Mouse (Mus musculus) liver, adult 2 months (tissue): ENCODE results near the gene Auts2. TPM values are rescaled to one million over a fixed set of nuclear protein-coding genes. Genes with fewer than 3 reads are reported as not detected.

ENCODE experiments used
- DNase-seq: peaks from one replicate; pipeline ENCODE4 v3.0.0-alpha.2; 2011; ENCODE audit warnings: low read depth, low spot score; ENCODE audit errors: extremely low read depth
- H3K27ac ChIP-seq: fragments of 200-500 bp; replicated peaks from 2 replicates; pipeline ENCODE4 v1.5.1; 2012; ENCODE audit warnings: low read depth, mild to moderate bottlenecking, control low read depth, inconsistent platforms, low read length; ENCODE audit not compliant: insufficient read depth
- H3K27me3 ChIP-seq: fragments of 200-500 bp; 2 replicates; pipeline ENCODE4 v1.6.1; 2012; ENCODE audit warnings: mild to moderate bottlenecking, moderate library complexity, low read length, inconsistent platforms; ENCODE audit not compliant: control insufficient read depth, insufficient read depth
- H3K36me3 ChIP-seq: fragments of 200-500 bp; 2 replicates; pipeline ENCODE4 v1.6.1; 2012; ENCODE audit warnings: low read length, inconsistent platforms; ENCODE audit not compliant: control insufficient read depth, insufficient read depth
- H3K4me1 ChIP-seq: fragments of 200-500 bp; 2 replicates; pipeline ENCODE4 v1.6.1; 2011; ENCODE audit warnings: low read length; ENCODE audit not compliant: control insufficient read depth, insufficient read depth
- H3K4me3 ChIP-seq: fragments of 200-500 bp; 2 replicates; pipeline ENCODE4 v1.5.1; 2011; ENCODE audit warnings: low read depth, mild to moderate bottlenecking, control low read depth, low read length, moderate library complexity; ENCODE audit not compliant: insufficient read depth
- H3K79me2 ChIP-seq: fragments of 200-500 bp; 2 replicates; pipeline ENCODE4 v1.6.1; 2012; ENCODE audit warnings: inconsistent platforms, mild to moderate bottlenecking, low read length, moderate library complexity; ENCODE audit not compliant: control insufficient read depth, insufficient read depth
- H3K9ac ChIP-seq: fragments of 200-500 bp; 2 replicates; pipeline ENCODE4 v1.6.1; 2012; ENCODE audit warnings: low read depth, mild to moderate bottlenecking, control low read depth, inconsistent platforms, low read length
- CTCF ChIP-seq: fragments of 200-500 bp; IDR thresholded peaks from 2 replicates; pipeline ENCODE4 v1.5.1; 2011; ENCODE audit warnings: low read depth, low read length, control low read depth
- POLR2A ChIP-seq: fragments of 200-500 bp; IDR thresholded peaks from 2 replicates; pipeline ENCODE4 v1.6.1; 2011; ENCODE audit warnings: low read length, control low read depth; ENCODE audit not compliant: insufficient read depth; ENCODE audit errors: extremely low read depth
- WGBS: fragments of 180-500 bp; shearing (Covaris S2); methylation state at CpG from one replicate; pipeline ENCODE4 v1.1.7; 2018; 5-methylcytosine and 5-hydroxymethylcytosine counted together
- polyA plus RNA-seq: library from polyadenylated mRNA; depleted of rRNA; stranded (reverse); fragments of >200 nt; gene quantifications from 2 replicates; pipeline ENCODE4 v1.2.3, GENCODE M21; 2012
- total RNA-seq: library from RNA; depleted of rRNA; stranded (reverse); fragments of >200 nt; gene quantifications from 2 replicates; pipeline ENCODE4 v1.2.3, GENCODE M21; 2014

Gene Auts2
- total and polyA plus RNA-seq, 2 experiments, result 0.37 to 0.51 TPM

DNA sequence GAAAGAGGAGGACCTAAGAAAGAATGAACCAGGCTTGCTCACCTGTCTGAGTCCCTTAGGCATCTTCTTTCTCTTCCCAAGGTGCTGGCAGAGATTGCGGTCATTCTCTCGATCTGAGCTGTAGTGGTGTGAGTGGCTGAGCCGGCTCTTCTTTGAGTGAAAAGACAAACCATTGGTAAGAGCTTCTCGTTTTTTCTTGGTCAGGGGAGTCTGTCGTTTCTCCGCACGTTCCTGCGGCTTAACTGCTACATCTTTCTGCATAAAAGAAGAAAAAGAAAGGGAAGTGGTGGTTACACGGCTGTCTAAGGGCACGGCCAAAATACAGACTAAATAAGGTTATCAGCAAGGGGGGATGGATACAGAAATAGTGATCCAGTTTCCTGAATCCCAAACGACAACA lies 284.3 kb downstream of the Auts2 start:
- H3K27me3 ChIP-seq, result no peaks in the 10 kb centered on the region
- TF ChIP-seq POLR2A (no peak), CTCF (no peak)
- WGBS, result 86% methylated on average over 11 of the region's 11 CpGs
- H3K4me1 ChIP-seq, result no peaks in the 10 kb centered on the region
- H3K4me3 ChIP-seq, result no peak overlapping the region
- H3K27ac ChIP-seq, result no peak overlapping the region
- H3K36me3 ChIP-seq, result no peaks in the 10 kb centered on the region
- H3K9ac ChIP-seq, result no peak overlapping the region
- no peak for DNase-seq
- H3K79me2 ChIP-seq, result no peaks in the 10 kb centered on the region

DNA sequence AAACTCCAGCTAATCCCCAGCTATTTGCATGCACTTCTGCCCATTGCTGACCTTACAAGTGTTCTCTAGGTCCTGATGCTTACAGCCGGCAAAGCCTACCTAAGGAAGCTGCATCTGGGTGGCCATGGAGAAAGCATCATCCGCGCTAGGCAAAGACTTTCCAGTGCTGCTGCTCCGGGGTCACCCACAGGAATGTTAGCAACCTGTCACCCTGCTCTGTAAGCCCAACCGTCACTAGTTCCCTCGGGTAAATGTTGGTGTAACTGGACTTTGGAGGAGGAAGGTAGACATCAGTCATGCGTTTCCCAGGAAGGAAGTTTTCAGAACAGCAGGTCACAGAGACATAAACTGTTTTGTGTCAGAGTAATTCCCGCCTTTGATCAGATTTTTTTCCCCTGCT lies 287.6 kb downstream of the Auts2 start:
- no peaks in the 10 kb centered on the region for H3K4me1 ChIP-seq
- whole genome bisulfite sequencing, result 86% methylated on average over 8 of the region's 8 CpGs
- TF ChIP-seq CTCF, result no peak
- no peak for TF ChIP-seq POLR2A
- no peak overlapping the region for H3K4me3 ChIP-seq
- DNase-seq, result no peak
- no peak overlapping the region for H3K27ac ChIP-seq
- no peak overlapping the region for H3K9ac ChIP-seq
- H3K36me3 ChIP-seq, result no peaks in the 10 kb centered on the region
- H3K79me2 ChIP-seq, result no peaks in the 10 kb centered on the region
- no peaks in the 10 kb centered on the region for H3K27me3 ChIP-seq

DNA sequence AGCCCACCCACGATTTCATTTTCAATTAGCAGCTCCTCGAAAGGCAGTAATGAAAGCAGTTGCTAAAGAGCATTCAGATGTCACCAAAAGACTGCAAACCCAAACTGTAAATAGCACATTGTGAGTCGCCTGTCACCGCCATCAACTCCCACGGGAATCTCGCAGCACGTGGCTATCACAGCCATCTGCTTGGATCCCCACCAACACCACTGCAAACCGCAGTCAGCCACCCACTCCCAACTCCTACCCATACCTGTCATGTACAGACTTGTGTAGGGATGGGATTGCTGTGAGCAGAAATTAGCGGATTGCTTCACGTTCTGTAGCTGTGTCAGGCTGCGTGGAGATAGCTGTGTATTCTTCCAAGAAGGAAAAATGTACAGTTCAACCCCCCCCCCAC lies 293.6 kb downstream of the Auts2 start:
- no peaks in the 10 kb centered on the region for H3K79me2 ChIP-seq
- no peaks in the 10 kb centered on the region for H3K4me1 ChIP-seq
- TF ChIP-seq CTCF (no peak), POLR2A (no peak)
- 92% methylated on average over 11 of the region's 11 CpGs for WGBS
- no peak overlapping the region for H3K27ac ChIP-seq
- DNase-seq, result no peak
- no peaks in the 10 kb centered on the region for H3K36me3 ChIP-seq
- H3K4me3 ChIP-seq, result no peak overlapping the region
- H3K9ac ChIP-seq, result no peak overlapping the region
- H3K27me3 ChIP-seq, result no peaks in the 10 kb centered on the region

DNA sequence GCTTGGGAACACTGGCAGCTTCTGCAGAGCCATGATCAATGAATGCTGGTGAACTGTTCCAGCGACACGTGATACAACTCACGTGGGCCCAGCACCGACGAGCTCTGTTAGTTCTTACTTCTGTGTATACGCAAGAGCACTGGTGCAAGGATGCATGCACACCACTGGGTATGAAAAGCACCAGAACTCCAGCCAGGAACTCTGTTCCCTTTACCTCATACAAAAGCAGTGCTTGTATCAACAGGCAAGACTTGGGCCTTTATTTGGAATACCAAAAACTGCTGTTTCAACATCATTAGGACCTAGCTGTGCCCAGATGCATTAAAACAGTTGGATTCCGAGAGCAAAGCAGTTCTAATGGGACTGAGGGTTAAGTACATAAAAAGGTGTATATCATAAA lies 295.1 kb downstream of the Auts2 start:
- no peaks in the 10 kb centered on the region for H3K36me3 ChIP-seq
- H3K27ac ChIP-seq, result no peak overlapping the region
- 41% methylated on average over 7 of the region's 7 CpGs for WGBS
- no peaks in the 10 kb centered on the region for H3K79me2 ChIP-seq
- H3K4me3 ChIP-seq, result no peak overlapping the region
- no peak overlapping the region for H3K9ac ChIP-seq
- TF ChIP-seq CTCF (no peak), POLR2A (no peak)
- no peaks in the 10 kb centered on the region for H3K27me3 ChIP-seq
- peak; percentile 1 for DNase-seq
- H3K4me1 ChIP-seq, result no peaks in the 10 kb centered on the region

DNA sequence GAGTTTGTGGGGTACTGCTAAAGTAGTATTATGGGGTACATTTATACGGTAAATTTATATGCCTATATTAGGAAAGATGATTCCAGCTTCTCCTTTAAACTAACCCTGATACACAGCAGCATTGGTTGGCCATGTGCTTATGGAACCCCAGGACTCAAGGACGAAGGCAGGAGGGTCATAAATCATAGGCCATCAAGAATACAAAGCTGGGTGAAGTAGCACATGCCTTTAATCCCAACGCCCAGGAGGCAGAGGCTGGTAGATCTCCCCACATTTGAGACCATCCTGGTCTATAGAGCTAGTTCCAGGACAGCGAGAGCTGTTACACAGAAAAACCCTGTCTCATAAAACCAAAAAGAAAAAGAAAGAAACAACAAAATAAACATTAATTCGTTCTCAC lies 307.7 kb downstream of the Auts2 start:
- TF ChIP-seq CTCF (no peak), POLR2A (no peak)
- Histone ChIP-seq H3K4me1 (no peaks in the 10 kb centered on the region), H3K27me3 (peaks cover 4% of the 10 kb centered on the region; the same call in 1 of the 2 replicates), H3K79me2 (no peaks in the 10 kb centered on the region), H3K9ac (no peak overlapping the region), H3K27ac (no peak overlapping the region), H3K4me3 (no peak overlapping the region), H3K36me3 (no peaks in the 10 kb centered on the region)
- 80% methylated on average over 5 of the region's 5 CpGs for WGBS
- no peak for DNase-seq

DNA sequence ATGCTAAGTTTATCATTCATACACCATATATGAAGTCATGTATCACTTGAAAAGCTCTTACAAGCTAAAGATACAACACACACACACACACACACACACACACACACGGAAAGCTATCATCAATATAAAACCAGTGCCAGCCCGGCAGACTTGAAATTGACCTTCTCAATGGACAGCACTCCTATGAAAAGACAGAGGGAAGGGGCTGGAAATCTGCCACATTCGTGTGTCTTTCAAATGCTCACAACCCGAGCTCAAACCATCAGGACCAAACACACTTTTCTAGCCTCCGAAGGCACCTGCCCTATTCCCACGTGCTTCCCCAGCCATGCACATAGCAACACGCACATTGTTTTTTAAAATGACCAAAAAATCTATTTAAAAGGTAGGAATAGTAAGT lies 308.7 kb downstream of the Auts2 start:
- DNase-seq, result no peak
- Histone ChIP-seq H3K36me3 (no peaks in the 10 kb centered on the region), H3K4me1 (no peaks in the 10 kb centered on the region), H3K9ac (no peak overlapping the region), H3K4me3 (no peak overlapping the region), H3K27ac (no peak overlapping the region), H3K27me3 (peaks cover 4% of the 10 kb centered on the region; the same call in 1 of the 2 replicates), H3K79me2 (no peaks in the 10 kb centered on the region)
- TF ChIP-seq POLR2A (no peak), CTCF (no peak)
- 86% methylated on average over 7 of the region's 7 CpGs for WGBS
